Mouse (Mus musculus) telencephalon, adult 2 months (tissue): ENCODE results near the gene Fam240b.
"Not testable (repeated sequence)": the region's sequence is repeated elsewhere in the genome, so short reads cannot be mapped to it uniquely, and the experiment has no call there.

Experiments used
- DNase-seq: peaks from one replicate; pipeline ENCODE4 v3.0.0-alpha.2; 2011; ENCODE audit warnings: low read depth, low spot score

Fam240b gene

DNA sequence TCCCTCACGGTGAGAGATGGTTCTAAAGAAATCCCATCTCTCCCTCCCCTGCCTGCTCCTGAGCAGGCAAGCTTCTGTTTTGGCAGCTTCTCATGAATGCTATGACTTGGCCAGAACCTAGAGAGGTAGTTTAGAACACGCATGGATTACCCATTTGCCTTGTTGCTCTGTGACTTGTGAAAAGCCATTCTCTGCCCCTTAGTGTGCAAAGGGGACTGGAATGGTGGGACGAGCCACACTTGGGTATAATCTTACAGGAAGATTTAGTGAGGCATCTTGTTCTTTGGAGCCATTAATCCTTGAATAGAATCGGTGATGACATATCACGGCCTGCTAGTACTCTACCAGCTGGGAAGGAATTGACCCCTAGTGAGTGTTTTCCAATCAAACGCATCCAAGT lies at the start of gene Fam240b:
TSS of gene Fam240b (minus strand) at position 101 of the 400 bp plus-strand sequence.
- no peak for DNase-seq

DNA sequence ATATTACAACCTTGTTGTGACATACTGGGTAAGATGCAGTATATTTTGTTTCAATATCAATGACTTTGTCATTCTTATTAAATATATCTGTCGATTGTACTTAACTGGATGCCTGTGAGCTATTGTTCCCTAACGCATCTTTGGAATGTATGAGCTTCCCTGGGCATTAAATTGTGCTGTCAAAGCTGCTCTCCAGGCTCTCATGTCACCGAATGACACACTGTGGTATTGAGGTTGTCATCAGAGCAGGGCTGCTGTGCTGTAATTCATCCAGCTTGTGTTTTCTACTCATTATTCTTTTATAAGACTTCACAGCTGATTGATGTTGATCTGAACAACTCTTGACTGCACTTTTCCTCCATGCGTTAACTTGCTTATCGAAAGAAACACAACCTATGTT lies 32.5 kb upstream of the Fam240b start:
- DNase-seq, result no peak

DNA sequence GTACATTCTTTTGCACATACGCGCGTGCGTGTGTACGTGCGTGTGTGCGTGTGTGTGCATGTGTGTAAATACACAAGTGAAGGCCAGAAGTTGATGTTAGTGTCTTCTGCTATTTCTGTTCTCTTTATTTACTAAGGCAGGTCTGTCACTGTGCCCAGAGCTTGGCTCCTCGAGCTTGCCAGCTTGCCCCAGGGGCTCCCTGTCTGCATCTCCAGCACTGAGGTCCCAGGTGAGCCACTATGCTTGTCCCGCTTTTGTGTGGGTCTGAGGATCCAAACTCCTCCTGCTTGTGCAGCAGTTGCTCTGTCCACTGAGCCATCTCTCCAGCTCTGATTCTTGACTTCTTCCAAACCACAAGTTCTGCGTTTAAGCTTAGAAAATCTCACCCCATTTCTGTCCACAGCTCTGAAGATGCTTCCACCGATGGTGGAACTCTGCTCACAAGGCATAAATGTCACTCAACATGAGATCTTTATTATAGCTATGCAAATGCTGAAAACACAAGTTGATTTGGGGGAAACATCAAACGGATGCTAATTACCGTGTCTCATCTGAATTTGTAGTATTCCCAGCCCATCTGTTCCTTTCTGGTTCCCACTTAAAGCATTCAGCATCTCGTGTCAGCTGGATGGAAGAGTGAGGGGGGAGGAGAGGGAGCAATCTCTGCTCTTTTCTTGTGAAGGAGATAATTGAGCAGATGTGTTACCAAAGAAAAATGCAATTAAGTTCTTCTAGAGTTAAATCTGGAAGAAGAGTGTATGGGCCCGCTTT lies 29.1 kb upstream of the Fam240b start:
- peak; percentile 75 for DNase-seq

DNA sequence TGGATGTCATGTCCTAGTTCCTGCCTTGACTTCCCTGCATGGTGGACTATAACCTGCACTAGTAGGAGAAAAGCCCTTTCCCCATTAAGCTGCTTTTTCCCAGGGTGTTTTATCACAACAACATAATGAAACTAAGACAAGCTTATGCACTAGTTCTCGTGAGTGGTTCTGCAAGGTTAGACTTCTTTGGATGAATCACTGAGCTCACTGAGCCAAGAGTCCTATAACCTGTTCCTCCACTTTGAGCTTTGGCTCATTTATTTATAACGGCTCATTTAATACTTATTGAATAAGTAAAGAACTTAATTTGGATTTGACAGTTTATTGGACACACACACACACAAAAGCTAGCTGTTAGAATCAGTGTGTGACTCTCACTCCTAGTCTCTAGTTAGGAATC lies 16.7 kb upstream of the Fam240b start:
- no peak for DNase-seq

DNA sequence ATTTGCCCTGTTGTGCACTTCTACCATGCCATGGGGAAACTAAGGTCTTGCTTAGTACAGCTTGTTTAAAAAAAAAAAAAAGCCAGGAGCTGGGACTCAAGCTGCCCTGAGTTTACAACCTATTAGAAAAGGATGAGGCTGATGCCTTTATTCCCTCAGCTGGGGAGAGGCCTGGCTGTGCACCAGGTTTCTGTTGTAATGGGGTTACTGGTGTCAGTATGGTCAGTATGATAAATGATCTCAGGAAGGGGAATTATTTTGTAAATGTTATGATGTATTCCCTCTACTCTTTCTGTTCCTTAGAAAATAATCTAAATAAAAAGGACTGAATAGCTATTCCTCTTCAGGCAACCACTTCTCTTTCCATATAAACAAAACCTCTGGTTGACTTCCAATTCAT lies 14.0 kb upstream of the Fam240b start:
- DNase-seq, result no peak

DNA sequence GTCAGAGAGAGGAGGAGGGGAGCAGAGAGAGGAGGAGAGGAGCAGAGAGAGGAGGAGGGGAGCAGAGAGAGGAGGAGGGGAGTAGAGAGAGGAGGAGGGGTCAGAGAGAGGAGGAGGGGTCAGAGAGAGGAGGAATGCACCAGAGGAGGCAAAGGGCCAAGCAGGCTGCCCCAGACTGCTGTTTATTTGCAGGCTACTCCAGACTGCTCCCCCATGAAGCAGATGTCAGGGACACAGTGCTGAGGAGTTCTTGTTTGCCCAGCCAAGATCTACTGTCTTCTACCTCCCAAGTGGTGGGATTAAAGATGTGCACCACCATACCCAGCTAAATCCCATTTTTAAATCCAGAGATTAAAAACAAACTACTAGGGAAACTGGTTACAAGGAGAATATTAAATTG lies 9.8 kb upstream of the Fam240b start:
- DNase-seq, result no peak

DNA sequence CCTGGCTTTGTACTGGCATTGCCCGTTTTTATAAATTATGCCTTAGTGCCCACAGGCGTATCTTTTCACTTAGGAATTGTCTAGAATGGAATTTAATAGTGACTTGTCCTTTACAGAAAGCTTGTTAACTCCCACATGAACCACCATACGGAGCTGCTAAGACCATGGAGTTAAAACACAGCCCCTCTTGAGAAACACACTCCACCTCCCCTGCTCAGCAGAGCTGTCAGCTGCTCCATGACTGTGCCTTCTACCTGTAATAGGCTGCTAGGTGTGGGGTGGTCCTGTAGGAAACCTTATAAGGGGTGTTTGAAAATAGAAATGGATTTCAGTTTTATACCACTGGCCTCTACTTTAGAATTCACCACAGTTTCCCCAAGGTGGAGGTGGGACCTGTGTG lies 5.2 kb upstream of the Fam240b start:
- DNase-seq, result no peak

DNA sequence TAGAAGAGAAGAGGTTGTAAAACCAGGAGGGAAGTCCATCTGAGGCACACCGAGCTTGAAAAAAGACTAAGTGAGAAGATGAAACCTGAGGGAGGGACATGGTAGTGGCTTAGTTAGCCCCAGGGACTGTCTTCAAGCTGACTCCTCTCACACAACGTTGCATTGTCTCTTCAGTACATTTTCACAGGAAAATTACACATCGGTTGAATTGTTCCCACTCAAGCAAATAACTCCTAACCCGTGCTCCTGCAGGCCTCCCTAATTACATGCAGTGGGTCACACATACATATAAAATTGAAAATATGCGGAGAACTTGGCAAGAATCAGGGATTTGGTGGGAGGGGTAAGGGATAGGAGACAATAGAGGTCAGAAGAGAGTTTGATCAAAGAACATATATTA lies 4.0 kb downstream of the Fam240b start:
- DNase-seq, result no peak

DNA sequence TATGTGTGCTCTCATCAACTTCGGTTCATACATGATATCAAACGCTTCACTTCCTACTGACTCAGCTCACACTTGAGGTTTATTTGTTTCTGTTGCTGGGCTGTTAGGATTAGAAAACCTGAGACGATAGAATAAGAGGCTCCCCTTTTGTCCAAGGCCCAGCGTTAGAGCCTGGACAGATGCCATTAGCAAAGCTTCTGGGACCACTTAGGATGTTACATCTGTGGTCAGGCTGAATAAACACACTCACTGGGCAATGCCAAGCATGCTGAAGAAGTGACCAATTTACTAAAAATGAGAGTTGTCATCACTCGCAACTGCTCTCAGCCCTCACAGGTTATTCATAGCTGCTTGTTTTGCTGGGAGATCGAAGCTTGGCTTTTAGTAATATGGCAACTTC lies 7.7 kb downstream of the Fam240b start:
- DNase-seq, result no peak

DNA sequence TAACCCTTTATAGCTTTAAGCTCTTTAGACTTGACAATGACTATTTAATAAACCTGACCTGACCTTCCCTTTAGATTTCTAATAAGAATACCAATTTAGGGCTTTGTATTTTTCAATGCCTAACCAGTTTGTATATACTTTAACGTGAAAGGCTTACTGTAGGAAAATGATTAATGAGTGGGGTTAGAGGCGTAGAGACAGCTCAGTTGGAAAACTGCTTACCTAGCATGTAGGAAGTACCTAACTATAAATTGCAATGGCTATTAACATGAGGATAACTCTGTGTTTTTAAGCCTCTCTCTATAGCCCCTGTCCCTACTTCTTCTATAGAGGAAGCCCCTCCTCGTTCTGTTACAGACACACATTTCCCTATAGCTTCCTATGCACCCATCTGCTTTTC lies 17.6 kb downstream of the Fam240b start:
- no peak for DNase-seq

DNA sequence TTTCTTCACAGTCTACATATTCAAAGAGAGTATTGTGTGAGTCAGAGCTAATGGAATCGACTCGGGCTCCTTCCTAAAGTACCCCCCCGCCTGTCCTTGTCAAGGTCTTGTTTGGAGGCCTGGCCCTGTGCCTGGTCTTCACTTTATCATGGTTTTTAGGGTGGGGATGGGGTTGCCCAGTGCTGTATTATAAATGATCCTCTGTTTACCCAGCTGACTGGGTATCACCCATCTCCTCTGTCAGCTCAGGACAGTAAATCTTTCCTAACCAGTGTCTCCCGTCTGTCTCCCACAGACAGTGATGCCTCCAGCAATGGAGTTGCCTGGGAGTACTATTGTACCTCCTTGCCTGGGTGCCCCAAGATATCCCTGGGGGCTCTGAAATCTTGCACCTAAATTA lies 19.6 kb downstream of the Fam240b start:
- no peak for DNase-seq

DNA sequence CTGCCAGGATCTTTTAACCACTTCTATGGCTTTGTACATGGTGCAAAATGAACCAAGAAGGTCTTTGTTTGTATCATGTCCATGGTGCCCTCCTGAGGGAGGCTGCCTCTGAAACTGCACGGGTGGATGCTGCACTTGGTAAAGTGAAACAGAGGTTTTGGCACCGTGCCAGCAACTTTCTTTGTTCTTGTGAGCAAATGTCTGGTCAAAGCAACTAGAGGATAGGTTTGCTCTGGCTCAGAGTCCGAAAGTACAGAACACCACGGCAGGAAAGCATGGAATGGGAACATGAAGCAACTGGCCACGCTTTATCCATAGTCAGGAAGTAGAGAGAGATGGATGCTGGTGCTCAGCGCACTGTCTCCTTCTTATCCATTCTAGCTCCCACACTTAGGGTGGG lies 29.7 kb downstream of the Fam240b start:
- no peak for DNase-seq

DNA sequence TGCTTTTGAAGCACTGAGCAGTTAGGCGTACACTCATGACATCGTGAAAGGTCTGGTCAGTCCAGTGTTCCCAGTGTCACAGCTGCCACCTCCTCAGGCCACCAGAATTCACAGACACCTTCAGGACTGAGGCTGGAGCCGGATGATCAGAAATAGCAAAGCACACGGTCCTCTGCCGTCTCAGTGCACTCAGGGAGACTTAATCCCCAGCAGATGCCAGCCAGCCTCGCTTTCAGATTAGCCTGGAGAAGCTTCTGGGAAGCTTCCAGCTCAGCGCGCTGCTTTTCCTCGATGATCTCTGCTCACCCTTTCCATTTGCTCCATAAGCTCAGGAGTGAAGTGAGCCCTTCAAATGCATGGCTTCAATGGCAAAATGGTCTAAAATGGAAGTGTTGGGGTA lies 32.4 kb downstream of the Fam240b start:
- no peak for DNase-seq

DNA sequence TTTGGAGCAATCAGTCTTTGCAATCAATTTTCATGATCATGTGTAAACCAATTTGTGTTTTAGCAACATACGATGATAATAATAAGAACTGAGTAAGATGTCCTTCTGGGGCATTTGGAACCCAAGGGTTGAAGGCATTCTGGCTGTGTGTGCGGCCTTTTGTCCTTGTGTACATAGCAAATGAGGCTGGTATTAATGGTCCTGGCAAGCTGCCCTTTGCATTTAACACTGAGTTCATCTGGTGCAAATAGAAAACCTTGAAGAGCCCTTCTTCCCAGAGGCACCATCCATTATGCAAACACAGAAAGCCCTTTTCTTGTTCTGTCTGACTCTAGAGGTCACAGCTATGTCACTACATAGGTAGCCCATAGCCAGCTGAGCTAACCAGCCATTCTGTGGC lies 35.0 kb downstream of the Fam240b start:
- DNase-seq, result no peak

DNA sequence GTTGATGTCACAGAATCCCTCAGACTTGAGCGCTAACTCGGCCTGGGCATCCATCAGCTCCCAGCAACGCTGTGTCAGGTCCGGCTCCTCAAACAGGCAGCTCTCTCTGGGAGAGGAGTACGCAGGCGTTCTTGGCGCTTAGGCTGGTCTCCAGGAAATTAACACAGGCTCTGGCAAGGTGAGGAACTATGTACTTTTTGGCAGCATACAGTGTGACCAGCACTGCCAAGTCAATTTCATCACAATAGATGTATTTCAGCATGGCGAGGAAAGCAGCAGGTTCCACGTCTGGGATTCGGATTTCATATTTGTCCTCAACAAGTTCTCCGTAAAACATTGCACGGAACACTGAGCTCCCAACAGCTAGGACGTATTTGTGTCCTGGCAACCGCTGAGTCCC lies 39.4 kb downstream of the Fam240b start:
- DNase-seq, result no peak

DNA sequence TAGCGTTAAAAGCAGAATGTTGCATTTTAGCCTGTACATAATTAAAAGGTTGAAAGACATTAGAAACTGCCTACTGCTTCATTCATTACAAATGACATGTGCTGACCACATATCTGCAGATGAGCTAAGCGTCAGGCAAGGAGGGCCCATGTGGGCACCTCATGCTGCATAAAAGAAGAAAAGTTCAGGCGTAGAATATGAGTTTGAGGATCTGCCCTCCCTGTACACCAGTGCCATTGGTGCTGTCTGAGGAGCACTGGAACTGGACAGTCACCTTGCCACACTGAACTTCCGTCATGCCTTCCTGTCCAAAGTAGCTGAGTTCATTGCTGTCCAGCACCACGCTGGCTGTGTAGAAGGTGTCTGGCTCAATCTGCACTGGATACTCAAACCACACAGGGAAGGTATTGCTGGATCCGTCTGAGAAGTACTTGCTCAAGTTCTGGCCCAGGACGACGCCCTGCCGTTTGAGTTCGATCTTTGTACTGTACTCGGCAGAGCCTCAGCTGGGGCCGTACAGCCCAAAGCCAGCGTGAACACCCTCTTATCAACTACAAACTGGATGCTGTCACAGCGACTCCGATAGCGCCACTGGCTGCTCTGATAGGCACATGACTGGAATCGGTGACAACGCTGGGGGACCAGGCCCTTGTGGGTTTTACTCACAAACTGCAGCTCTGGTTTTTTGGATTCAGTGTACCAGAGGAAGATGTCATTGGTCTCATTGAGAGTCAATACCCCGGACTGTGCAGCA lies 40.2 kb downstream of the Fam240b start:
- not testable (repeated sequence) for DNase-seq

DNA sequence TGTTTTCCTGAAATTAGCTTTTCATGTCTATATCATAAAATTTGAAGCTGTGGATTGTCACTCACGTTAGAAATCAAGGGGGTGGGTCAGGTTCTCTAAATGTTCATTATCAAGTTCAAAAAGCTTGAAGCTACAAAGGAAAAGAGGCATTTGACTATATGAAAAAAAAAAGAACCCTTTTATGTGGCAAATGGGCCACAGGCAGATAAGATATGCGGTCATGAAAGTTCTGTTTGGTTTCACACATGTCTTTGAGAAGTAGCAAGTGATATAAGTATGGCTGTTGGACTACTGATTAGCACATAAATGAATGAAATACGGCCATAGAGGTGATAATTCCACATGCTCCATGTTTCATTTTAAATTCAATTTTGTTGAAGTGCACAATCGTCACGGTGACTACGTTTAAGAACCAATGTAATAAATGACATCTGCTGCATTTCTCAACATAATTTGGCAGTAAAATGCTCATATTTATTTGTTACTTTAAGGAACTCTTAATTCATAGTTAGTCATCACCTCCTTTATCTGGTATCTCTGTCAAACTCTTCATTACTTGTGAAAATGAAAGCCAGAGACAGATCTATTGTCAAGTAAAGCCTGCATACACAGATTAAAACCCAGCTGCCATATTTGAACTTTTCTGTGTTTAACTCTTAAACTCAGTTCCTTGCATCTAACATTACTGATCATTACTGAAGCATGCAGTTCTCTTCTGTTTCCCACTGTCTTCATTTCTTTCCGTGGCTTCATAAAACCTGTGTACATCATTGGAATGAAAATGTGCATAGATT lies 47.4 kb downstream of the Fam240b start:
- no peak for DNase-seq

DNA sequence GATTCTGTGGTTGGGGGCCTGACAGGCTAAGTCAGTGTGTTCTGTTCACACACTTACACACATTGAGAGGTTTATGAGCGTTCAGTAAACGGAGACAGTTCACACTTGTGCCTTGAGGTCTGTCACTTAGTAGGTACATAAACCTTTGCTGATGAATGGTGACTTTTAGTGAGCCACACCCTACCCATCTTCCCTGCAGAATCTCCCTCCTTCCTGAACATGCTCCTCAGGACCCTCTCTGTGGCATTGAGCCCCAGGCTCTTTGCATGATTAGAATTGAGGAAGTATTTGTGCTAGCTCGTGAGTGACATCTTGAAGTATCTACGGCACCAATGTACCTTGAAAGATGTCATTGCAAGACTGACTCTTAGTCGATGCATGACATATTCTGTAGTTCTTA lies 48.9 kb downstream of the Fam240b start:
- DNase-seq, result no peak

DNA sequence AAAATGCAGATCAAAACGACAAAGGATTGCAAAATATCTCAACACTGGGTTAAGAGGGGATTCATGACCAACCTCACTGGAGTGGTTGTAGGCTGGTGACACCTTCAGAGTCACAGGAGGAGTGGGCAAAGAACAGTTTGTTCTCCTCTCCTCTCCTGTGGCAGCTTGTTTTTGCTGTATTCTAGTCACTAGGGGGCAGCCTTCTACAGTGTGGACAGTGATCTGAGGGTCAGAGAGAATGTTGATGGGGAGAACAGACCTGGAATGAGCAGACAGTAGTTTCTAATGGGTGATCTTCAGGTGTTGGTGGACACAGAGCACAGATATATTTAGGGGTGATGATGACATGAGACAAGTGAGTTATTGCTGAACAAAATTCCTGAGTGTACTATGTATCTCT lies 49.6 kb downstream of the Fam240b start:
- DNase-seq, result no peak

DNA sequence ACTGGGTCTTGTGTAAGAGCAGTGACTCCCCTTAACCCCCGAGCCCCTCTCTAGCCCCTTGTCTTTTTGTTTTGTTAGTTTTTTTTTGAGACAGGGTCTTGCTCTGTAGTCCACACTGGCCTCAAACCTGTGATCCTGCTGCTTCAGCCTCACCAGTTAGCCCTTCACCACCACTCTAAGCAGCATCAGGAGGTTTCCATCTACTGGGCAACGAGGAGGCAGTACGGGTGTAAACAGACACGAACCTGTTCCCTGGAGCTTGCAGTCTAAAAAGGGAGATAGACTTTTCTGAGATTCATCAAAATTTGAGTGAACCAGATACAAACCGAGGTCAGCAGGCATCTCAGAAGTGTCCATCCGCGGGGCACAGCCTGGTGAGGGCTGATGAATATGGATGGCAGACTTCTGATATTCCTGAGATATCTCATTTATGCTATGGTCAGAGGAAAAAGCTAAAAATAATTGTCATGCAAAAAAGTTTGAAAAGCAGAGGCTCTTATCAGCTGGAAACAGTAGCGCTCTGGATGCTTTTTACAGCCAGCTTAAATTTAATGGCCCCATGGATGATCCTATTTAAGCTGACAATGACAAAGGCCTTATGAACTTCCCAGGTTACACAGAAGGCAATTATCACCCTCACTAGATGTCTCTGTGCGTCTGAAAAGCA lies 52.2 kb downstream of the Fam240b start:
- DNase-seq, result no peak

DNA sequence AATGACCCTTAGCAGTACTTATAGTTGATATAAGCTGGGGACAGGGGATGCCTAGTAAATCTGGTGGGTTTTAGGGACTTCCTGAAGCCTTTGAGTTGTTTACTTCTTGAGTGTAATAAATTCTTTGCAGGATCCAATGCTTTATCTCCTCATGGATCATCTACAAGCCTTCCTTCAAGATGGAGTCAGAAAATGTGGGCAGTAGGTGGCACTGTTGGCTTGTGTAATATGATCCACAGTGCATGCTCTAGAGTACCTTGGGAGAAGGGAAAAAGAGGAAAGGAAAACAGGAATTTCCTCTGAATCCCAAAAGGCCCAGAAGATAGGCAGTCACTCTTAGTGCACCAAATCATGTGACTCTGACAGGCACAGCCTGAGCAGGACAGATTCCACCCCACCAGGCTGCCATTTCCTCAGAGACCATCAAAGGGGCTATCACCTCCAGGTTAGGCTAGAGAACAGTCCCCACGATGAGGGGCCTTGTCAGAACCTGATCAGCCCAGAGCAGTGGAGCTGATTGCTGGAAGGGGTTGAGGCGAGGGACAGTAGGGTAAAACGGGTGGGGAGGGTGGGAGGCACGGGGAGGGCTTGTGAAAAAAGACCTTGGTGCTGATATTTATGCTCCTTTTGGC lies 54.2 kb downstream of the Fam240b start:
- DNase-seq, result peak; percentile 46
